Mouse (Mus musculus) ES-E14 (cell line): ENCODE results near the gene Zfp217.

Source experiments
- CHD2 ChIP-seq: IDR thresholded peaks from 2 replicates; pipeline ENCODE4 v1.6.1; 2014; ENCODE audit warnings: mild to moderate bottlenecking, low read depth, low read length, inconsistent platforms
- HCFC1 ChIP-seq: IDR thresholded peaks from 2 replicates; pipeline ENCODE4 v1.6.1; 2012; ENCODE audit warnings: low read length, inconsistent platforms, borderline replicate concordance; ENCODE audit not compliant: insufficient read depth
- MAFK ChIP-seq: IDR thresholded peaks from 2 replicates; pipeline ENCODE4 v1.6.1; 2014; ENCODE audit warnings: mild to moderate bottlenecking, low read depth, low read length, inconsistent platforms; ENCODE audit not compliant: insufficient read depth
- ZC3H11A ChIP-seq: IDR thresholded peaks from 2 replicates; pipeline ENCODE4 v1.6.1; 2012; ENCODE audit warnings: low read depth, mild to moderate bottlenecking, inconsistent platforms, low read length, borderline replicate concordance
- ZNF384 ChIP-seq: IDR thresholded peaks from 2 replicates; pipeline ENCODE4 v1.6.1; 2012; ENCODE audit warnings: low read depth, low read length, inconsistent platforms

DNA sequence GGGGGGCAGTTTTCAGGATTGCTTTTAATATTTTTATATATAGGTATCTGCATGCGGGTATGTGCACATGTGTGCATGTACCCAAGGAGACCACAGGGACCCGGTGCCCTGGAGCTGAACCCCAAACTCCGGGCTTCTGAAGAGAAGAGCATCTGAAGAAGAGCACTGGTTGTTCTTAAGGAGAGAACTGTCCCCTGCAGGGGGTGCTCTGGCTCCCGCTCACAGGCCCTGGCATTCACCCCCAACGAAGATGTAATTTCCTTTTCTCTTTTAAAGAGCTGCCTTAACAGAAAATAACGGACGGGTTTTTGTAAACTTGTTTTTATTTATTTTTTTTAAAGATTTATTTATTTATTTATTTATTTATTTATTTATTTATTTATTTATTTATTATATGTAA lies 46.0 kb downstream of the Zfp217 start:
- TF ChIP-seq MAFK (no peak), HCFC1 (no peak), ZC3H11A (no peak), ZNF384 (no peak), CHD2 (no peak)
